Mouse (Mus musculus): ENCODE measurements at regions not wholly inside any gene's neighbourhood (a gene's known extent, or its start where the extent isn't known, plus 50 kb on each side); places are given as distances from the start of the nearest gene placed in this dataset.

GRCm38 (mm10) chr8:8809349-8809748 is 119.0 kb upstream of the Arglu1 start:
- TF ChIP-seq CTCF (IDR thresholded peaks at IDR 0.05; ENCODE audit: borderline replicate concordance, insufficient read depth, low read depth, low read length): no peak
- no peak for DNase-seq
- H3K4me1 ChIP-seq (ENCODE audit: control insufficient read depth, insufficient read depth, low read length): no peaks in the 10 kb centered on the region
- WGBS: 92% methylated on average over 8 of the region's 8 CpGs
- H3K27ac ChIP-seq (ENCODE audit: insufficient read depth, low read length): no peak overlapping the region
- no peak overlapping the region for H3K4me3 ChIP-seq (replicated peaks; ENCODE audit: insufficient read depth, low read depth, low read length)
- H3K27me3 ChIP-seq (ENCODE audit: control insufficient read depth, insufficient read depth, low read length): no peaks in the 10 kb centered on the region

- TF ChIP-seq POLR2A (IDR thresholded peaks at IDR 0.05; ENCODE audit: borderline replicate concordance, insufficient read depth, low read length): no peak
- TF ChIP-seq CTCF (IDR thresholded peaks at IDR 0.05; ENCODE audit: borderline replicate concordance, insufficient read depth, low read depth, low read length): no peak
- WGBS: 49% methylated on average over 6 of the region's 6 CpGs
- DNase-seq: no peak
- H3K27ac ChIP-seq (ENCODE audit: insufficient read depth, low read length): no peak overlapping the region
- no peak overlapping the region for H3K4me3 ChIP-seq (replicated peaks; ENCODE audit: insufficient read depth, low read depth, low read length)
- H3K4me1 ChIP-seq (ENCODE audit: control insufficient read depth, insufficient read depth, low read length): no peaks in the 10 kb centered on the region
- no peaks in the 10 kb centered on the region for H3K27me3 ChIP-seq (ENCODE audit: control insufficient read depth, insufficient read depth, low read length)
Observed at GRCm38 (mm10) chr8:8802761-8803340, 112.5 kb upstream of the Arglu1 start.

GRCm38 (mm10) chr8:8802317-8802716 is 112.0 kb upstream of the Arglu1 start:
- TF ChIP-seq POLR2A (IDR thresholded peaks at IDR 0.05; ENCODE audit: borderline replicate concordance, insufficient read depth, low read length): no peak
- no peak for TF ChIP-seq CTCF (IDR thresholded peaks at IDR 0.05; ENCODE audit: borderline replicate concordance, insufficient read depth, low read depth, low read length)
- H3K27ac ChIP-seq (ENCODE audit: insufficient read depth, low read length): no peak overlapping the region

GRCm38 (mm10) chr8:8801578-8801977 is 111.3 kb upstream of the Arglu1 start:
- H3K4me1 ChIP-seq (ENCODE audit: control insufficient read depth, insufficient read depth, low read length): no peaks in the 10 kb centered on the region
- H3K4me3 ChIP-seq (replicated peaks; ENCODE audit: insufficient read depth, low read depth, low read length): no peak overlapping the region
- 67% methylated on average over 5 of the region's 5 CpGs for WGBS
- no peak overlapping the region for H3K27ac ChIP-seq (ENCODE audit: insufficient read depth, low read length)
- TF ChIP-seq POLR2A (IDR thresholded peaks at IDR 0.05; ENCODE audit: borderline replicate concordance, insufficient read depth, low read length) (no peak), CTCF (IDR thresholded peaks at IDR 0.05; ENCODE audit: borderline replicate concordance, insufficient read depth, low read depth, low read length) (no peak)
- H3K27me3 ChIP-seq (ENCODE audit: control insufficient read depth, insufficient read depth, low read length): no peaks in the 10 kb centered on the region
- no peak for DNase-seq

More at GRCm38 (mm10) chr8:8802317-8802716, 112.0 kb upstream of the Arglu1 start:
- H3K4me1 ChIP-seq (ENCODE audit: control insufficient read depth, insufficient read depth, low read length): no peaks in the 10 kb centered on the region
- H3K4me3 ChIP-seq (replicated peaks; ENCODE audit: insufficient read depth, low read depth, low read length): no peak overlapping the region
- no peaks in the 10 kb centered on the region for H3K27me3 ChIP-seq (ENCODE audit: control insufficient read depth, insufficient read depth, low read length)
- DNase-seq: no peak
- 10% methylated on average over 5 of the region's 5 CpGs for WGBS

GRCm38 (mm10) chr8:8797521-8797920 is 107.2 kb upstream of the Arglu1 start:
- no peak overlapping the region for H3K4me3 ChIP-seq (replicated peaks; ENCODE audit: insufficient read depth, low read depth, low read length)
- H3K27me3 ChIP-seq (ENCODE audit: control insufficient read depth, insufficient read depth, low read length): no peaks in the 10 kb centered on the region
- 61% methylated on average over 3 of the region's 3 CpGs for WGBS
- no peak for DNase-seq
- TF ChIP-seq POLR2A (IDR thresholded peaks at IDR 0.05; ENCODE audit: borderline replicate concordance, insufficient read depth, low read length) (no peak), CTCF (IDR thresholded peaks at IDR 0.05; ENCODE audit: borderline replicate concordance, insufficient read depth, low read depth, low read length) (no peak)
- H3K27ac ChIP-seq (ENCODE audit: insufficient read depth, low read length): no peak overlapping the region
- H3K4me1 ChIP-seq (ENCODE audit: control insufficient read depth, insufficient read depth, low read length): no peaks in the 10 kb centered on the region

- 78% methylated on average over 9 of the region's 9 CpGs for WGBS
- H3K27me3 ChIP-seq (ENCODE audit: control insufficient read depth, insufficient read depth, low read length): no peaks in the 10 kb centered on the region
- H3K4me3 ChIP-seq (replicated peaks; ENCODE audit: insufficient read depth, low read depth, low read length): no peak overlapping the region
- H3K27ac ChIP-seq (ENCODE audit: insufficient read depth, low read length): no peak overlapping the region
- H3K4me1 ChIP-seq (ENCODE audit: control insufficient read depth, insufficient read depth, low read length): no peaks in the 10 kb centered on the region
- DNase-seq: no peak
- no peak for TF ChIP-seq CTCF (IDR thresholded peaks at IDR 0.05; ENCODE audit: borderline replicate concordance, insufficient read depth, low read depth, low read length)
- TF ChIP-seq POLR2A (IDR thresholded peaks at IDR 0.05; ENCODE audit: borderline replicate concordance, insufficient read depth, low read length): no peak
Observed at GRCm38 (mm10) chr8:8796951-8797350, 106.6 kb upstream of the Arglu1 start.

- no peaks in the 10 kb centered on the region for H3K4me1 ChIP-seq (ENCODE audit: control insufficient read depth, insufficient read depth, low read length)
- H3K4me3 ChIP-seq (replicated peaks; ENCODE audit: insufficient read depth, low read depth, low read length): no peak overlapping the region
- DNase-seq: no peak
- H3K27ac ChIP-seq (ENCODE audit: insufficient read depth, low read length): no peak overlapping the region
- no peaks in the 10 kb centered on the region for H3K27me3 ChIP-seq (ENCODE audit: control insufficient read depth, insufficient read depth, low read length)
- TF ChIP-seq POLR2A (IDR thresholded peaks at IDR 0.05; ENCODE audit: borderline replicate concordance, insufficient read depth, low read length) (no peak), CTCF (IDR thresholded peaks at IDR 0.05; ENCODE audit: borderline replicate concordance, insufficient read depth, low read depth, low read length) (no peak)
- WGBS: 73% methylated on average over 6 of the region's 6 CpGs
Observed at GRCm38 (mm10) chr8:8794711-8795110, 104.4 kb upstream of the Arglu1 start.

- Histone ChIP-seq H3K4me1 (ENCODE audit: control insufficient read depth, insufficient read depth, low read length) (no peaks in the 10 kb centered on the region), H3K27me3 (ENCODE audit: control insufficient read depth, insufficient read depth, low read length) (no peaks in the 10 kb centered on the region), H3K27ac (ENCODE audit: insufficient read depth, low read length) (no peak overlapping the region), H3K4me3 (replicated peaks; ENCODE audit: insufficient read depth, low read depth, low read length) (no peak overlapping the region)
- WGBS: 57% methylated on average over 15 of the region's 15 CpGs
- DNase-seq: no peak
- TF ChIP-seq CTCF (IDR thresholded peaks at IDR 0.05; ENCODE audit: borderline replicate concordance, insufficient read depth, low read depth, low read length): no peak
- TF ChIP-seq POLR2A (IDR thresholded peaks at IDR 0.05; ENCODE audit: borderline replicate concordance, insufficient read depth, low read length): no peak
Observed at GRCm38 (mm10) chr8:8779931-8780330, 89.6 kb upstream of the Arglu1 start.

All from cerebellum, adult 2 months (tissue).